Mouse (Mus musculus) right cerebral cortex, postnatal 36 days (tissue): ENCODE results near the gene Rdx.
"Not testable (repeated sequence)": the region's sequence is repeated elsewhere in the genome, so short reads cannot be mapped to it uniquely, and the experiment has no call there.

Experiments used
- DNase-seq, 2 experiments: peaks; one replicate each; pipeline ENCODE4 v3.0.0; 2022; ENCODE audit warnings: low spot score in 2 of 2, mixed read lengths in 1 of 2

The Rdx gene

GRCm38 (mm10) chr9:52052221-52052620 lies 5.2 kb downstream of the Rdx start:
- no peak for DNase-seq

- no peak for DNase-seq
Observed at GRCm38 (mm10) chr9:52055313-52055712, 8.3 kb downstream of the Rdx start.

- no peak for DNase-seq
Observed at GRCm38 (mm10) chr9:52059788-52060187, 12.8 kb downstream of the Rdx start.

- no peak for DNase-seq
Observed at GRCm38 (mm10) chr9:52070052-52070451, 23.1 kb downstream of the Rdx start.

- not testable (repeated sequence) for DNase-seq
Observed at GRCm38 (mm10) chr9:52071352-52071751, 24.4 kb downstream of the Rdx start.

GRCm38 (mm10) chr9:52072202-52072601 lies 25.2 kb downstream of the Rdx start:
- DNase-seq, result no peak

- DNase-seq, result no peak
Observed at GRCm38 (mm10) chr9:52076089-52076488, 29.1 kb downstream of the Rdx start.

GRCm38 (mm10) chr9:52077692-52078091 lies 30.7 kb downstream of the Rdx start:
- DNase-seq, result no peak

- DNase-seq, result no peak
Observed at GRCm38 (mm10) chr9:52081979-52082378, 35.0 kb downstream of the Rdx start.

GRCm38 (mm10) chr9:52082414-52082813 lies 35.4 kb downstream of the Rdx start:
- DNase-seq, result no peak

GRCm38 (mm10) chr9:52091752-52092151 lies 44.8 kb downstream of the Rdx start:
- no peak for DNase-seq

GRCm38 (mm10) chr9:52092311-52092710 lies 45.3 kb downstream of the Rdx start:
- no peak for DNase-seq

- no peak for DNase-seq
Observed at GRCm38 (mm10) chr9:52093108-52093507, 46.1 kb downstream of the Rdx start.

GRCm38 (mm10) chr9:52094016-52094415 lies 47.0 kb downstream of the Rdx start:
- no peak for DNase-seq

- DNase-seq, result no peak
Observed at GRCm38 (mm10) chr9:52094471-52094980, 47.6 kb downstream of the Rdx start.

GRCm38 (mm10) chr9:52095666-52096065 lies 48.7 kb downstream of the Rdx start:
- no peak for DNase-seq

GRCm38 (mm10) chr9:52097386-52097785 lies 50.4 kb downstream of the Rdx start:
- no peak for DNase-seq

- peak; percentile 44 to 58 for DNase-seq
Observed at GRCm38 (mm10) chr9:52098600-52098999, 51.6 kb downstream of the Rdx start.

- DNase-seq, result no peak
Observed at GRCm38 (mm10) chr9:52100426-52100825, 53.5 kb downstream of the Rdx start.

- DNase-seq, result no peak
Observed at GRCm38 (mm10) chr9:52102060-52102844, 55.3 kb downstream of the Rdx start.

- DNase-seq, result no peak
Observed at GRCm38 (mm10) chr9:52103448-52104224, 56.7 kb downstream of the Rdx start.

GRCm38 (mm10) chr9:52104225-52104615 lies 57.2 kb downstream of the Rdx start:
- DNase-seq, result no peak

GRCm38 (mm10) chr9:52105423-52105822 lies 58.5 kb downstream of the Rdx start:
- no peak for DNase-seq
